Mouse (Mus musculus): ENCODE measurements around the gene Adgre5. TPM values are rescaled to one million over a fixed set of nuclear protein-coding genes. Genes with fewer than 3 reads are reported as not detected.

Gene Adgre5
- total and polyA plus RNA-seq, 3 experiments = 0.54 to 23.6 (median 3.7) TPM

DNA sequence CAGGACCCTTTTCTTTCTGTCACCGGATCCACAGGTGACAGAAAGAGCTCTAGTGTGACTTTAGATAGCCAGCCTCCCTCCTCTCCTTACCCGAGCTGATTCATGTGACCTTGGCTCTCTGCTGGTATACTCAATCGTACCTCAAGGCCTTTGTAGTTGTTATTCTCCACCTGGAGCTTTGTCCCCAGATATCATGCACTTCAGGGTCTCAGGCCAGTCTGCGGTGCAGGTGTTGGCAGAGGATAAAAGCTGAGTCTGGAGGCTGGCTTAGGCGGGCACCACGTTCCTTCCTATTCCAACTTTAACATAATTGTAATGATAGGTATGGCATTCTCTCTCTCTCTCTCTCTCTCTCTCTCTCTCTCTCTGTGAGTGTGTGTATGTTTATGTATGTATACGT lies 28.6 kb upstream of the Adgre5 start:
- no peak overlapping the region for H3K4me2 ChIP-seq (ENCODE audit: insufficient read depth, low read depth, poor library complexity, severe bottlenecking)
- no peak overlapping the region for H3K4me3 ChIP-seq (replicated peaks in 1 of 3; ENCODE audit: low read depth in 2 of 3, low read length in 2 of 3, poor library complexity in 1 of 3)
- H3K27ac ChIP-seq (ENCODE audit: insufficient read depth, low read depth) = no peak overlapping the region
- H3K4me1 ChIP-seq (ENCODE audit: control insufficient read depth in 1 of 2, insufficient read depth in 2 of 2) = peaks cover 0 to 5% of the 10 kb centered on the region in 2 experiments; a peak in 3 of 4 replicates
- H3K79me2 ChIP-seq (replicated peaks; ENCODE audit: control insufficient read depth, extremely low read depth, insufficient read depth, poor library complexity, severe bottlenecking) = no peaks in the 10 kb centered on the region
- H3K36me3 ChIP-seq (replicated peaks in 1 of 2; ENCODE audit: control insufficient read depth in 1 of 2, insufficient read depth in 1 of 2, low read length in 1 of 2) = no peaks in the 10 kb centered on the region
- no peak overlapping the region for H3K9ac ChIP-seq (ENCODE audit: insufficient read depth, low read depth)
- dilution Hi-C loops (cut with MboI; ENCODE audit: extremely low pct_ligation_motif_present, extremely low pct_unique_long_range_greater_than_20kb, low sequenced_read_pairs) = no loop called here
- TF ChIP-seq ZNF384 (IDR thresholded peaks at IDR 0.05; ENCODE audit: low read depth, low read length) = no peak
- no peak for TF ChIP-seq CTCF (conservative IDR thresholded peaks at IDR 0.05 in 1 of 2, IDR thresholded peaks at IDR 0.05 in 1 of 2; ENCODE audit: low read depth in 2 of 2, low read length in 2 of 2)
- no peak for TF ChIP-seq EP300 (IDR thresholded peaks at IDR 0.05; ENCODE audit: low read length)
- no peak for TF ChIP-seq MEF2A (IDR thresholded peaks at IDR 0.05; ENCODE audit: borderline replicate concordance, low read depth, low read length)
- TF ChIP-seq ELF1 (IDR thresholded peaks at IDR 0.05; ENCODE audit: low read depth, low read length) = no peak
- no peak for TF ChIP-seq TCF12 (IDR thresholded peaks at IDR 0.05; ENCODE audit: low read depth, low read length)
- no peak for TF ChIP-seq SIN3A (IDR thresholded peaks at IDR 0.05; ENCODE audit: low read length)
- TF ChIP-seq IRF4 (IDR thresholded peaks at IDR 0.05; ENCODE audit: low read depth, low read length) = no peak
- no peaks in the 10 kb centered on the region for H3K27me3 ChIP-seq (replicated peaks)
- H3K9me3 ChIP-seq (replicated peaks; ENCODE audit: low read length) = peaks cover 4% of the 10 kb centered on the region
- DNase-seq (ENCODE audit: extremely low read depth) = no peak
- in situ Hi-C loops (cut with MboI; ENCODE audit: low pct_ligation_motif_present, low pct_unique_long_range_greater_than_20kb, low sequenced_read_pairs) = no loop called here

DNA sequence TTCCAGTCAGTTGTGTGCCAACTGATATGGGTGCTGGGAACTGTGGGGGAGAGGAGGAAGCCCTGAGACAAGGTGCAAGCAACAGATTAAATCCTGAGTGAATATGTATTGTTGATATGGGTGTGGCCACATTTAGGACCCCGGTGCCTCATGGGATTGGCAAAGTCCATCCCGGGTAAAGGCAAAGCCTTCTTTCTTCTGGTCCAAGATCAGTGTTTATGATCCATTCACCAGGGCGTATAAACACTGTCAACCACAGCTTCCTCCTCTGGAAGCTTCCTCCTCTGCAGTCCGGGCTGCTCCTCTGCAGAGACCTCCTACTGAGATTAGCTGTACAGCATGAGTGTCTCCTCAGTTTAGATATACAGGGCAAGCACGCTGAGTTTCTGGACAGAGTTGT lies 27.4 kb upstream of the Adgre5 start:
- Histone ChIP-seq H3K36me3 (replicated peaks in 1 of 2; ENCODE audit: control insufficient read depth in 1 of 2, insufficient read depth in 1 of 2, low read length in 1 of 2) (no peaks in the 10 kb centered on the region), H3K9me3 (replicated peaks; ENCODE audit: low read length) (peaks cover 4% of the 10 kb centered on the region), H3K4me1 (ENCODE audit: control insufficient read depth in 1 of 2, insufficient read depth in 2 of 2) (peaks cover 0 to 5% of the 10 kb centered on the region in 2 experiments; a peak in 3 of 4 replicates), H3K27me3 (replicated peaks) (no peaks in the 10 kb centered on the region), H3K4me2 (ENCODE audit: insufficient read depth, low read depth, poor library complexity, severe bottlenecking) (no peak overlapping the region), H3K4me3 (replicated peaks in 1 of 3; ENCODE audit: low read depth in 2 of 3, low read length in 2 of 3, poor library complexity in 1 of 3) (no peak overlapping the region), H3K79me2 (replicated peaks; ENCODE audit: control insufficient read depth, extremely low read depth, insufficient read depth, poor library complexity, severe bottlenecking) (no peaks in the 10 kb centered on the region), H3K27ac (ENCODE audit: insufficient read depth, low read depth) (no peak overlapping the region), H3K9ac (ENCODE audit: insufficient read depth, low read depth) (no peak overlapping the region)
- dilution Hi-C loops (cut with MboI; ENCODE audit: extremely low pct_ligation_motif_present, extremely low pct_unique_long_range_greater_than_20kb, low sequenced_read_pairs) = no loop called here
- no peak for TF ChIP-seq MAX (IDR thresholded peaks at IDR 0.05; ENCODE audit: low read length)
- no peak for TF ChIP-seq JUND (conservative IDR thresholded peaks at IDR 0.05; ENCODE audit: low read depth, low read length)
- TF ChIP-seq SMC3 (IDR thresholded peaks at IDR 0.05; ENCODE audit: low read depth, low read length) = no peak
- no peak for TF ChIP-seq RCOR1 (conservative IDR thresholded peaks at IDR 0.05; ENCODE audit: low read depth, low read length)
- no peak for TF ChIP-seq HCFC1 (IDR thresholded peaks at IDR 0.05; ENCODE audit: low read depth, low read length)
- TF ChIP-seq EP300 (IDR thresholded peaks at IDR 0.05; ENCODE audit: low read length) = no peak
- TF ChIP-seq KAT2A (IDR thresholded peaks at IDR 0.05; ENCODE audit: insufficient replicate concordance, low read length) = no peak
- no peak for TF ChIP-seq PAX5 (IDR thresholded peaks at IDR 0.05; ENCODE audit: low read length)
- no peak for TF ChIP-seq ZKSCAN1 (IDR thresholded peaks at IDR 0.05; ENCODE audit: borderline replicate concordance, low read depth, low read length)
- no peak for TF ChIP-seq TBP (conservative IDR thresholded peaks at IDR 0.05; ENCODE audit: low read depth, low read length)
- no peak for TF ChIP-seq POLR2AphosphoS2 (IDR thresholded peaks at IDR 0.05; ENCODE audit: low read depth, low read length)
- no peak for DNase-seq (ENCODE audit: extremely low read depth)
- in situ Hi-C loops (cut with MboI; ENCODE audit: low pct_ligation_motif_present, low pct_unique_long_range_greater_than_20kb, low sequenced_read_pairs) = no loop called here
